Mouse (Mus musculus): Measurements from ENCODE around the gene Gm49383.
"Not testable (repeated sequence)": the region's sequence is repeated elsewhere in the genome, so short reads cannot be mapped to it uniquely, and the experiment has no call there.

The Gm49383 gene

GRCm38 (mm10) chr12:69198985-69199384 is 2.1 kb upstream of the Gm49383 start:
- no peak for DNase-seq

GRCm38 (mm10) chr12:69198164-69198535 is 1.2 kb upstream of the Gm49383 start, which contains the start of gene Dnaaf2:
Dnaaf2 (minus strand) TSS chr12:69198429.
- peak; percentile 84 for DNase-seq

GRCm38 (mm10) chr12:69197378-69198163 is 667 bp upstream of the Gm49383 start:
- peak; percentile 67 for DNase-seq

- DNase-seq = no peak
Measured at GRCm38 (mm10) chr12:69192637-69193036, 4.3 kb downstream of the Gm49383 start.

- DNase-seq = no peak
Measured at GRCm38 (mm10) chr12:69191396-69191795, 5.5 kb downstream of the Gm49383 start.

- no peak for DNase-seq
Measured at GRCm38 (mm10) chr12:69190522-69190921, 6.4 kb downstream of the Gm49383 start.

- no peak for DNase-seq
Measured at GRCm38 (mm10) chr12:69190074-69190473, 6.8 kb downstream of the Gm49383 start.

GRCm38 (mm10) chr12:69186811-69187471 is 10.0 kb downstream of the Gm49383 start:
- DNase-seq = no peak

- DNase-seq = no peak
Measured at GRCm38 (mm10) chr12:69185371-69185770, 11.5 kb downstream of the Gm49383 start.

GRCm38 (mm10) chr12:69184342-69185295 is 12.3 kb downstream of the Gm49383 start:
- peak; percentile 67 for DNase-seq

GRCm38 (mm10) chr12:69183583-69184308 is 13.2 kb downstream of the Gm49383 start, which contains the start of the genes Rpl36al and Mgat2:
Rpl36al (minus strand) TSS chr12:69184083.
Mgat2 (plus strand) TSS chr12:69184157.
- peak; percentile 99 for DNase-seq

GRCm38 (mm10) chr12:69181800-69182199 is 15.1 kb downstream of the Gm49383 start:
- no peak for DNase-seq

- DNase-seq = peak; percentile 30
Measured at GRCm38 (mm10) chr12:69179371-69179770, 17.5 kb downstream of the Gm49383 start.

- no peak for DNase-seq
Measured at GRCm38 (mm10) chr12:69177526-69177925, 19.4 kb downstream of the Gm49383 start.

GRCm38 (mm10) chr12:69175975-69176374 is 20.9 kb downstream of the Gm49383 start:
- no peak for DNase-seq

- no peak for DNase-seq
Measured at GRCm38 (mm10) chr12:69171307-69171706, 25.6 kb downstream of the Gm49383 start.

GRCm38 (mm10) chr12:69168461-69169106 is 28.3 kb downstream of the Gm49383 start, which contains the start of gene Lrr1:
Lrr1 (plus strand) TSS chr12:69168814.
- DNase-seq = peak; percentile 91

- no peak for DNase-seq
Measured at GRCm38 (mm10) chr12:69167656-69168460, 29.0 kb downstream of the Gm49383 start.

GRCm38 (mm10) chr12:69166861-69167581 is 29.9 kb downstream of the Gm49383 start:
- DNase-seq = not testable (repeated sequence)

- DNase-seq = no peak
Measured at GRCm38 (mm10) chr12:69164904-69165303, 32.0 kb downstream of the Gm49383 start.
